Mouse (Mus musculus): ENCODE data around the gene Adnp. TPM values are rescaled to one million over a fixed set of nuclear protein-coding genes. Genes with fewer than 3 reads are reported as not detected.
A peak's percentile ranks its signal among the peaks of the same experiment; 100 is the strongest.

Gene Adnp
- total RNA-seq, 1 experiment, result 13.2 TPM

GRCm38 (mm10) chr2:168147722-168148432 is 59.0 kb downstream of the Adnp start:
- Histone ChIP-seq H3K9me3 (ENCODE audit: control insufficient read depth, insufficient read depth, low read depth, low read length) (no peaks in the 10 kb centered on the region), H3K27ac (ENCODE audit: insufficient read depth, low read depth, low read length, poor library complexity, severe bottlenecking) (no peak overlapping the region), H3K4me3 (ENCODE audit: insufficient read depth in 1 of 2, low read depth in 1 of 2, low read length in 2 of 2, poor library complexity in 1 of 2, severe bottlenecking in 1 of 2) (peak overlapping the region; percentile 16 to 33; a peak in 2 of 4 replicates), H3K36me3 (ENCODE audit: control insufficient read depth, insufficient read depth, low read length, poor library complexity, severe bottlenecking) (no peaks in the 10 kb centered on the region), H3K9ac (ENCODE audit: insufficient read depth, low read depth, low read length, poor library complexity, severe bottlenecking) (0 out of 2 replicates have a peak overlapping the region, but pooled peaks have one; percentile 18), H3K4me1 (ENCODE audit: control insufficient read depth in 2 of 2, insufficient read depth in 2 of 2, low read length in 2 of 2, poor library complexity in 1 of 2) (peaks cover 8 to 20% of the 10 kb centered on the region in 2 experiments)
- TF ChIP-seq CHD2 (IDR thresholded peaks at IDR 0.05; ENCODE audit: low read depth, low read length), result no peak
- TF ChIP-seq ZC3H11A (IDR thresholded peaks at IDR 0.05; ENCODE audit: borderline replicate concordance, low read depth, low read length), result no peak
- TF ChIP-seq MAFK (IDR thresholded peaks at IDR 0.05; ENCODE audit: insufficient read depth, low read depth, low read length), result no peak
- no peak for TF ChIP-seq ZNF384 (IDR thresholded peaks at IDR 0.05; ENCODE audit: low read depth, low read length)
- TF ChIP-seq HCFC1 (IDR thresholded peaks at IDR 0.05; ENCODE audit: borderline replicate concordance, insufficient read depth, low read length), result no peak
- in situ Hi-C loops (cut with MboI; ENCODE audit: low sequenced_read_pairs in 2 of 2, unreplicated experiment in 2 of 2), result no loop called here
- no peak for DNase-seq (ENCODE audit: low read depth, low spot score)

- no peak for DNase-seq (ENCODE audit: low read depth, low spot score)
Measured at GRCm38 (mm10) chr2:168145437-168145836, 61.5 kb downstream of the Adnp start.

DNA sequence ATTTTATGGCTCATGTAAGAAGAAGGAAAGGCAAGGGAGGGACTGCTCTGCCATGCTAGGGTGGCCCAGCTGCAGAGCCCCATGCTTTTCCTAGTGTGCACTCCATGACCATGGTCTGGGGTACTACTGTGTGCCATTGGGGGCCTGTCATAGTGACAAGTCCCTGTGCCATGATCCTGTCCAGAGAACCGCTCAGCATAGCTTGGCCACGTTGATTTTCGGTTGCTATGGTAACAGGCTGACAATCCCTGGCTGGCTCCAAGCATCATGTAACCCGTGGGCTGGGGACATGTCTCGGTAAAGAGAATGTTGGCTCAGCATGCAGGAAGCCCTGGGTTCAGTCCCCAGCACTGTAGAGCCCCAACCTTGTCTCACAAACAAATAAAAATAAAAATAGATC is 63.1 kb downstream of the Adnp start:
- no peaks in the 10 kb centered on the region for H3K9me3 ChIP-seq (ENCODE audit: control insufficient read depth, insufficient read depth, low read depth, low read length)
- in situ Hi-C loops (cut with MboI; ENCODE audit: low sequenced_read_pairs in 2 of 2, unreplicated experiment in 2 of 2), result no loop called here
- no peaks in the 10 kb centered on the region for H3K36me3 ChIP-seq (ENCODE audit: control insufficient read depth, insufficient read depth, low read length, poor library complexity, severe bottlenecking)
- no peak for DNase-seq (ENCODE audit: low read depth, low spot score)
- H3K9ac ChIP-seq (ENCODE audit: insufficient read depth, low read depth, low read length, poor library complexity, severe bottlenecking), result no peak overlapping the region
- TF ChIP-seq MAFK (IDR thresholded peaks at IDR 0.05; ENCODE audit: insufficient read depth, low read depth, low read length) (no peak), ZC3H11A (IDR thresholded peaks at IDR 0.05; ENCODE audit: borderline replicate concordance, low read depth, low read length) (no peak), CHD2 (IDR thresholded peaks at IDR 0.05; ENCODE audit: low read depth, low read length) (no peak), ZNF384 (IDR thresholded peaks at IDR 0.05; ENCODE audit: low read depth, low read length) (no peak), HCFC1 (IDR thresholded peaks at IDR 0.05; ENCODE audit: borderline replicate concordance, insufficient read depth, low read length) (no peak)
- H3K4me3 ChIP-seq (ENCODE audit: insufficient read depth in 1 of 2, low read depth in 1 of 2, low read length in 2 of 2, poor library complexity in 1 of 2, severe bottlenecking in 1 of 2), result no peak overlapping the region
- H3K4me1 ChIP-seq (ENCODE audit: control insufficient read depth in 2 of 2, insufficient read depth in 2 of 2, low read length in 2 of 2, poor library complexity in 1 of 2), result peaks cover 5 to 13% of the 10 kb centered on the region in 2 experiments; a peak in 3 of 4 replicates
- no peak overlapping the region for H3K27ac ChIP-seq (ENCODE audit: insufficient read depth, low read depth, low read length, poor library complexity, severe bottlenecking)

More at GRCm38 (mm10) chr2:168145437-168145836, 61.5 kb downstream of the Adnp start:
- TF ChIP-seq ZNF384 (IDR thresholded peaks at IDR 0.05; ENCODE audit: low read depth, low read length), result no peak
- H3K4me1 ChIP-seq (ENCODE audit: control insufficient read depth in 2 of 2, insufficient read depth in 2 of 2, low read length in 2 of 2, poor library complexity in 1 of 2), result peaks cover 5 to 15% of the 10 kb centered on the region in 2 experiments; a peak in 3 of 4 replicates
- no peak overlapping the region for H3K9ac ChIP-seq (ENCODE audit: insufficient read depth, low read depth, low read length, poor library complexity, severe bottlenecking)
- no peak overlapping the region for H3K4me3 ChIP-seq (ENCODE audit: insufficient read depth in 1 of 2, low read depth in 1 of 2, low read length in 2 of 2, poor library complexity in 1 of 2, severe bottlenecking in 1 of 2)
- no peak overlapping the region for H3K27ac ChIP-seq (ENCODE audit: insufficient read depth, low read depth, low read length, poor library complexity, severe bottlenecking)
- no peaks in the 10 kb centered on the region for H3K9me3 ChIP-seq (ENCODE audit: control insufficient read depth, insufficient read depth, low read depth, low read length)
- in situ Hi-C loops (cut with MboI; ENCODE audit: low sequenced_read_pairs in 2 of 2, unreplicated experiment in 2 of 2), result no loop called here
- H3K36me3 ChIP-seq (ENCODE audit: control insufficient read depth, insufficient read depth, low read length, poor library complexity, severe bottlenecking), result no peaks in the 10 kb centered on the region

- H3K4me1 ChIP-seq (ENCODE audit: control insufficient read depth in 2 of 2, insufficient read depth in 2 of 2, low read length in 2 of 2, poor library complexity in 1 of 2), result peaks cover 2 to 12% of the 10 kb centered on the region in 2 experiments; a peak in 3 of 4 replicates
- H3K9me3 ChIP-seq (ENCODE audit: control insufficient read depth, insufficient read depth, low read depth, low read length), result no peaks in the 10 kb centered on the region
- no peaks in the 10 kb centered on the region for H3K36me3 ChIP-seq (ENCODE audit: control insufficient read depth, insufficient read depth, low read length, poor library complexity, severe bottlenecking)
- H3K27ac ChIP-seq (ENCODE audit: insufficient read depth, low read depth, low read length, poor library complexity, severe bottlenecking), result no peak overlapping the region
- no peak for TF ChIP-seq ZC3H11A (IDR thresholded peaks at IDR 0.05; ENCODE audit: borderline replicate concordance, low read depth, low read length)
- no peak for TF ChIP-seq ZNF384 (IDR thresholded peaks at IDR 0.05; ENCODE audit: low read depth, low read length)
- no peak for TF ChIP-seq HCFC1 (IDR thresholded peaks at IDR 0.05; ENCODE audit: borderline replicate concordance, insufficient read depth, low read length)
- no peak for TF ChIP-seq MAFK (IDR thresholded peaks at IDR 0.05; ENCODE audit: insufficient read depth, low read depth, low read length)
- TF ChIP-seq CHD2 (IDR thresholded peaks at IDR 0.05; ENCODE audit: low read depth, low read length), result no peak
- H3K4me3 ChIP-seq (ENCODE audit: insufficient read depth in 1 of 2, low read depth in 1 of 2, low read length in 2 of 2, poor library complexity in 1 of 2, severe bottlenecking in 1 of 2), result peak overlapping the region; percentile 7 to 30; a peak in 2 of 4 replicates
- no peak for DNase-seq (ENCODE audit: low read depth, low spot score)
- in situ Hi-C loops (cut with MboI; ENCODE audit: low sequenced_read_pairs in 2 of 2, unreplicated experiment in 2 of 2), result no loop called here
- H3K9ac ChIP-seq (ENCODE audit: insufficient read depth, low read depth, low read length, poor library complexity, severe bottlenecking), result no peak overlapping the region
Measured at GRCm38 (mm10) chr2:168137161-168137560, 69.8 kb downstream of the Adnp start.

Other genes starting within 250 kb of the Adnp start
- gene Ripor3, start 196.5 kb downstream of the Adnp start, total RNA-seq (2012; rRNA removed), result 0.32 and 0.98 TPM in 2 replicates
- 11.6 and 15.3 TPM in 2 replicates for gene Pard6b, start 126.1 kb downstream of the Adnp start, total RNA-seq (2012; rRNA removed)
- gene Gm20716, start 23.3 kb upstream of the Adnp start, total RNA-seq (2012; rRNA removed), result 37.3 and 41.7 TPM in 2 replicates
- gene Dpm1, start 23.5 kb upstream of the Adnp start, total RNA-seq (2012; rRNA removed), result 40.1 and 47.3 TPM in 2 replicates
- gene Mocs3, start 23.5 kb upstream of the Adnp start, total RNA-seq (2012; rRNA removed), result 10.7 and 12.1 TPM in 2 replicates
- 1.3 and 1.9 TPM in 2 replicates for gene Kcng1, start 74.6 kb upstream of the Adnp start, total RNA-seq (2012; rRNA removed)